Mouse (Mus musculus) right cerebral cortex, postnatal 10 days (tissue): ENCODE results near the gene Akirin2.

Experiments used
- DNase-seq, 2 experiments: peaks; one replicate each; pipeline ENCODE4 v3.0.0; 2021; ENCODE audit warnings: low spot score in 2 of 2

Gene Akirin2

DNA sequence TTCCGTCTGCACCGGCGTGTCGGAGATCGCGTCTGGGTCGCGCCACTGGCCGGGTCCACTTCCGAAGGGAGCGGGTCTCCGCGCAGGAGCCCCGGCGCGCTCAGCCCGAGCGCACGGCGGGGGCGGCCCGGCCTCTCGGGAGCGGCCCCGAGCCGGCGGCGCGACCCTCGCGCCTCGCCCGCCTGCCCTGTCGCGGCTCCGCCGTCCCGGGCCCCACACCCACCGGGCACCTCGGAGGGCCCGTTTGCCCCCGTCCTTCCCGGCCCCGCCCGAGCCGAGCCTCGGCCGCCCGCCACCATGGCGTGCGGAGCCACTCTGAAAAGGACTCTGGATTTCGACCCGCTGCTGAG, at the start of gene Akirin2:
Akirin2 (plus strand) TSS at position 190 of the 350 bp plus-strand sequence.
- DNase-seq: peak in 1 of 2 experiments; percentile 41

GRCm38 (mm10) chr4:34510305-34510704, 40.4 kb upstream of the Akirin2 start:
- no peak for DNase-seq

DNA sequence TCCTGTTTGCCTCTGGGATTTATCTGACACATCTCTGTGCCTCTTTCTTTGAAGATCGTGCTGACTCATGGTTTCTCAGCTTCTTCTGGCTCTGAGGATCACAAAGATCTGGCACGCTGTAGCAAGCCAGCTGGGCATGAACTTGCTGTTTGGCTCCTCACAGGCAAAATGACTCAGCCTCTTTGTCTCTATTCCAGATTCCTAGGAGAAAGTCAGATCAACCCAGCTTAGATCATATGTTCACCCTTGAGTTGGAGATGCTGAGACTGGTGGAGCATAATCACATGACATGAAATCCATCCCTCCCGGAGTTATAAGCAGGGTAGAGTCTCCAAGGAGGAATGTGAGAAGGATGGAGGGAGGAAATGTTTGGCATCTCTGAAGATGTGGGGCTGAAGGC, 27.9 kb upstream of the Akirin2 start:
- no peak for DNase-seq

- no peak for DNase-seq
Observed at GRCm38 (mm10) chr4:34523586-34523985, 27.2 kb upstream of the Akirin2 start.

DNA sequence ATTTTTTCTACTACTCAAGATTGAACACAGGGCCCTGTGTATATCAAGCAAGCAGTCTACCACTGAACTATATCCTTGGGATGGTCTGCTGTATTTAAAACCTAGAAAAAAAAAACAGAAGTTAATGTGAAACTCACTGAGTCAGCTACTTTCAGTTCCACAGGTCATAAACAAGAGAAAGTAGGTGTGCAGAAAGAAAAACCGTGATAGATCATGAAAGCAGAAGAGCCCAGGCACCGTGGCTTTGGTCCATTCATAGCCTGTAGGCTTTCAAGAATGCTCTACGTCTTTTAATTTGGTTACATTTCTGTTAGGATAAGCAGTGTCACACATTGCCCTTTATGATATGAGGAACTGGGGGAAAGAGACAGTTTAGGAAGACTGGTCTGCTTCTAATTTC, 24.0 kb upstream of the Akirin2 start:
- no peak for DNase-seq

DNA sequence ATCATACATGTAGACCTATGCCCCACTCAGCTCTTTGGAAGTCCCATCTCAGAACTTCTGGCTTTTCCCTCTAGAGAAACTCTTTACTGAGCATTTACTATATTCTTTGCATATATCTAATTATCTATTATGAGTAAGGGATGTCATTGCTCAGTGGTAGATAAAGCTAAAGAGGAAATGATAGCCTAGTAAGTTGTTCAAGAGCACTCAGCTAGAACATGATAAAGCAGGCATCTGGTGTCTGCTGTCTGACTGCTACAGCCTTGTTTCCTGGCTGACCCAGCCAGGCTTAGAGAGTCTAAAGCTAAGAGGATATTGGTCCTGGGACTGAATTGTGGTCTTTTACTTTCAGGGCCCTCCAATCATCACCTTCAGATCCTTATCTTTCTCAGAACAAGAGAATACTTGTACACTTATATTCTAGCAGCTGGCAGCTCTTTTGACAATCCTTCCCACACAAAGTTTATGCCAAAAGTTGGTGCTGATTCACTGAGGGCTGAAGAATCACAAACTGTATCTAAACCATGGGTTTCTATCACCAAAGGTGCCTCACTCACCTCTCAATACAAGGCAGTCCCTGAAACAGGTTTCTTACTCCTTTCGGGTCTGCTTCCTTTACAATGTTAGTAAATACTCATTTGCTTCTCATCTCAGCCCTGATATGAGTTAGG, 22.2 kb upstream of the Akirin2 start:
- no peak for DNase-seq

DNA sequence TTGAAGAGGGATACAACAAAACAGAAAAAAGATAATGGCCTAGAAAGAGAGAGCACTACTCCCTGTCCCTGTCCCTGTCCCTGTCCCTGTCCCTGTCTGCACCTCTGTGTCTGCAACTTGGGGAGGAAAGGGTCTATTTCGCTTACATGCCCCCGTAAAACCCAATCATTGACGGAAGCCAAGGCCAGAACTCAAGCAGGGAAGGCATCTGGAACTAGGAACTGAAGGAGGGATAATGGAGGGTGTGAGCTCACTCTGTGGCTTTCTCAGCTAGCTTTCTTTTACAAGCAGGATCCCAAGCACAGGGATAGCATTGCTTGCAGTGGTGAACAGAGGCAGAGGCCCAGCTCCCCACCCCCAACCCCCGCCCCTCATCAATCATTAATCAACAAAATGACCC, 21.4 kb upstream of the Akirin2 start:
- DNase-seq: no peak

GRCm38 (mm10) chr4:34529941-34530340, 20.8 kb upstream of the Akirin2 start:
- DNase-seq: no peak

- DNase-seq: peak; percentile 98
Observed at GRCm38 (mm10) chr4:34549981-34550747, 573 bp upstream of the Akirin2 start.

DNA sequence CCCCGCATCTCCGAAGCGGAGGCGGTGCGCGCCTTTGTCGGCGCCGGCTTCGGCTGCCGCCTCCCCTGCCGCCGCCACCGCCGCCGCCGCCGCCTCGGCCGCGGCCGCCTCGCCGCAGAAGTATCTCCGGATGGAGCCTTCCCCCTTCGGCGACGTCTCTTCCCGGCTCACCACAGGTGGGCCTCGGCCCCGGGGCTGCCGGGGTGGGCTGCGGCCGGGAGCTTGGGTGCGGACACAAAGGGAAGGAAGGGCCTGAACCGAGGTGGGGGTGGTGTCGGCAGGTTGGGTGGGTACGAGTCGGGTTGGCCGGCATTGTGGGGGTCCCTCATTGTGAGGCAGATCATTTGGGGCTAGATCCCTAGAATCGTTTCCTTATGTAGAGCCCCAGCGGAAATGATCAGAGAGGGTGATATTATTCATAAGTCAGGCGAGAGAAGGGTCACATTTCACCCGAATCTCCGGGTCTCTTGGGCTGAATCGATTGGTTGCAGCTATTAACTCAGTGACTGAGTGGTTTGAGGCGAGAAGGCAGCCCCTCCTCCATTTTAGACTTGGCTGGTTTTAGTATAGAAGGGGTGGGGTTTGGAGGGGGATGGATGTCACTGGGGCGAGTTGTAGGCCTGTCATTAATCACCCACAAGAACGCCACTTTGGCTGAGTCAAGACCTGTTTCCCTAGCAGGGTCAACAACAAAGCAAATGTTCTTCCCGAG, 517 bp downstream of the Akirin2 start:
- DNase-seq: peak; percentile 46 to 66

DNA sequence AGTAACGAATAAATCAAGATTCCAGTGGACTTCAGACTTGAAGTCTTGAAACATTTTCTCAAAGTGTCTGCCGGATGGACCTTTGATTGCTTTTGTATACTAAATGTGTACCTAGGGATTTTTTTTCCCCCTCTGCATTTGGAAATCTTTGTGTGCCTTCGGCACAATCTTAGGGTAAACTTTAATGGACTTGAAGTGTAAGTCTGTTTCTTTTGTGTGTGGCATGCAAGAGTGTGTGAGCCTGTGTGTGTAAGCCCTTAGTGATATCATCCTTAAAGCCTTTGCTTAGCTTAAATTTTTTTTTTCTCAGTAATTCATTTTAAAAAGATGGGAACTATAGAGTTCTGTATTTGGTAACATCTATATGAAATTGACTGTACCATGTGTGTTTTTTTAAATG, 1.2 kb downstream of the Akirin2 start:
- DNase-seq: no peak

DNA sequence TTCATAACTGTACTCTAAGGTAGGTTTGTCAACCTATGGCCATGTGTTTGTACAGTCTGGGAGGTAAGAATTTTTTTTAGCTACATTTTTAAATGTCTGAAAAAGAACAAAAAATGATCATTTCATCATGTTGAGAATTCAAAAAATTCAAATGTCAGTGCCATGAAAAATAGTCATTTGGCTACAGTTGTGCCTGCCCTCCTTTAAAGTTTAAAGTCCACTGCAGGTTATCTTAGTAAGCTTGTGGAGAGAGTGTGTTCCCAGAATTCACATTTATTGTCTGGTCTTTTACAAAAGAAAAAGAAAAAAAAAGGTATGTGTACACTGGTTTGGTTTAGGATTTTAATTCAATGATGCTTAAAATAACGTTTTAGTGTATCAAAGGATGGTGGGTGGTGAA, 3.9 kb downstream of the Akirin2 start:
- no peak for DNase-seq

DNA sequence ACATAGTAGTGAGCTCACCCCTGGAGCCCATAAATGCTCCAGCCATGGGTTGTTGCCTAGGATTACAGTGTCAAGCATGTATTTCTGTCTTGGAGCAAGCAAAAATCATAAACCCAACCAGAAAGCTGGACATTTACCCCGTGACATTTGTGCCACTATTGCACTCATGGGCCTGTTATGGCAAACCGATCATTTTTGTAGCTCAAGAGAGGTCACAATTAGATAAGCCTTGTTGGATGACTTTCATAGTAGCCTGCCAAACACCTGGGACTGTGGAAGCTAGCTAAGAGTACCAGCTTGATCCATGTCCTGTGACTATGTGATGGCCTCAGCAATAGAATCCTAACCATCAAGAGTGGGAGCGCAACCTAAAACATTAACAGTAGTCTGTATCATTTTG, 4.9 kb downstream of the Akirin2 start:
- no peak for DNase-seq

GRCm38 (mm10) chr4:34556183-34556582, 5.4 kb downstream of the Akirin2 start:
- no peak for DNase-seq

- peak in 1 of 2 experiments; percentile 40 for DNase-seq
Observed at GRCm38 (mm10) chr4:34560971-34561370, 10.2 kb downstream of the Akirin2 start.

GRCm38 (mm10) chr4:34566226-34566625, 15.5 kb downstream of the Akirin2 start:
- peak in 1 of 2 experiments; percentile 15 for DNase-seq

- DNase-seq: peak in 1 of 2 experiments; percentile 29
Observed at GRCm38 (mm10) chr4:34572876-34573275, 22.1 kb downstream of the Akirin2 start.

GRCm38 (mm10) chr4:34577028-34577427, 26.3 kb downstream of the Akirin2 start:
- DNase-seq: peak in 1 of 2 experiments; percentile 22

GRCm38 (mm10) chr4:34579215-34579614, 28.5 kb downstream of the Akirin2 start:
- DNase-seq: peak in 1 of 2 experiments; percentile 15

- peak in 1 of 2 experiments; percentile 17 for DNase-seq
Observed at GRCm38 (mm10) chr4:34581489-34581888, 30.8 kb downstream of the Akirin2 start.

DNA sequence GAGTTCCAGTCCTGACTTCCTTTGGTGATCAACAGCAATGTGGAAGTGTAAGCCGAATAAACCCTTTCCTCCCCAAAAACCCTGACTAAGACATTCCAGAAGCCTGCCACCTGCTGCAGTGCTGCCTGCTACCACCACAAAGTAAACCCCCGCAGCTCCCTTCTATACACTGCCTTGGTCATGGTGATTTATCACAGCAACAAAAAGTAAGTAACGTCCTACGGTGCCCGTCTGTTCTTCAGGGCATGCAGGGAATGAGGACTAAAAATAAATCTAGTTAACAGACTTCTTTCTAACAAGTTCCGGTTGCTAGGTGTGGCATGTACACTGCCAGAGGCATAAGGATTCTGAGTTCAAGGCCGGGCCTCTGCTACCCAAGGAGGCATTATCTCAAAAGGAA, 31.3 kb downstream of the Akirin2 start:
- DNase-seq: peak in 1 of 2 experiments; percentile 41

DNA sequence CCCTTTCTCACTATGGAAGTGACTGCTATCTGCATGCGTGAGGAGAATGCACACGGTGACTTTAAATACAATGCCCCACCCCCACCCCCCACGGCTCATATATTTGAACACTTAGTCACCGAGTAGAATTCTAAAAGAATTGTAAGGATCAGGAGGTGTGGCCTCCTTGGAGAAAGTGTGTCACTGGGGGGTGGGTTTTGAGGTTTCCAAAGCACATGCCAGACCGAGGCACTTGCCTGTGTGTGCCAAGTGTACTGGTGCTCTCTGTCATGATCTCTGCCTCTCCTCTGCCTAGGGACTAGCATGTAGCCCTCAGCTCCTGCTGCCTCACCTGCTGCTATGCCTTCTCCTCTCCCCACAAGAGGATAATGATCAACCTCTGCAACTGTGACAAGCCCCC, 31.7 kb downstream of the Akirin2 start:
- DNase-seq: peak in 1 of 2 experiments; percentile 22

DNA sequence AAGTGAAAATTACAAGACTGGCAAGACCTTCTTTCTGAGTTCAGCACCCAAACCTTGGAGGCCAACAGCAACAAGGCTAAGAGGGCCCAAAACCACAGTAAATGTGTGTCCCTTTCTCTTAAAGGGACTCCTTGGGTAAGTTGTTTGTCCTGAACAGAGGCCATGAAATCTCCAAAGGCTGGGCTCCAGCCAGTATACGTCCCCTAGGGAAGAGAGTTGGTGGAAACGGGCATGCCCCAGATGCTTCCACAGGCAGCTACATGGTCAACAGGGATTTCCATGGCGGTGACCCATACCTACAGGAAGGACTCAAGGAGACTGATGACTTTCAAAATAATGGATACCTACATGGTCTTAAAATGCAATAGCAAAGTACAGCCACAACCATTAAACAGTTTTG, 32.7 kb downstream of the Akirin2 start:
- DNase-seq: peak in 1 of 2 experiments; percentile 15
